Mouse (Mus musculus) embryonic fibroblast, embryonic 13.5 days (primary cell): Measurements from ENCODE around the gene Mesp2.

Experiments
- CTCF ChIP-seq: IDR thresholded peaks from 2 replicates; pipeline ENCODE4 v1.5.1; 2011; ENCODE audit warnings: mild to moderate bottlenecking, control low read depth, low read length, moderate library complexity, borderline replicate concordance; ENCODE audit not compliant: insufficient read depth
- POLR2A ChIP-seq: IDR thresholded peaks from 2 replicates; pipeline ENCODE4 v1.6.1; 2011; ENCODE audit warnings: low read depth, mild to moderate bottlenecking, control low read depth, low read length, moderate library complexity

GRCm38 (mm10) chr7:79799506-79799905 is 11.0 kb upstream of the Mesp2 start:
- no peak for TF ChIP-seq CTCF
- TF ChIP-seq POLR2A, result no peak
